Mouse (Mus musculus) limb, embryonic 14.5 days (tissue): ENCODE measurements around the gene Tlcd2. TPM values are rescaled to one million over a fixed set of nuclear protein-coding genes. Genes with fewer than 3 reads are reported as not detected.
A peak's percentile ranks its signal among the peaks of the same experiment; 100 is the strongest.

Experiments used
- ATAC-seq: fragments of 200-750 bp; cut with Nextera tagmentation; 2 replicates; pipeline ENCODE4 v1.8.0; 2017; ENCODE audit warnings: low read depth, moderate number of reproducible peaks, moderate TSS enrichment; ENCODE audit not compliant: low FRiP score
- DNase-seq: peaks from one replicate; pipeline ENCODE4 v3.0.0-alpha.2; 2015; ENCODE audit warnings: low spot score
- H3K27ac ChIP-seq: fragments of 300-500 bp; sonication (generic); replicated peaks from 2 replicates; pipeline ENCODE4 v1.5.1; 2014; ENCODE audit warnings: low read depth, mild to moderate bottlenecking, low read length, moderate library complexity, mixed read lengths
- H3K27me3 ChIP-seq: fragments of 300-500 bp; sonication (generic); 2 replicates; pipeline ENCODE4 v1.6.1; 2014; ENCODE audit warnings: low read length, mixed read lengths; ENCODE audit not compliant: control insufficient read depth, insufficient read depth
- H3K36me3 ChIP-seq: fragments of 300-500 bp; sonication (generic); 2 replicates; pipeline ENCODE4 v1.6.1; 2014; ENCODE audit warnings: mild to moderate bottlenecking, low read length, moderate library complexity, mixed read lengths; ENCODE audit not compliant: control insufficient read depth, insufficient read depth
- H3K4me1 ChIP-seq: fragments of 300-500 bp; sonication (generic); 2 replicates; pipeline ENCODE4 v1.6.1; 2014; ENCODE audit warnings: antibody characterized with exemption, low read length, mixed read lengths; ENCODE audit not compliant: control insufficient read depth, insufficient read depth
- H3K4me2 ChIP-seq: fragments of 300-500 bp; sonication (generic); replicated peaks from 2 replicates; pipeline ENCODE4 v1.6.1; 2014; ENCODE audit warnings: low read depth, mild to moderate bottlenecking, low read length, moderate library complexity; ENCODE audit not compliant: severe bottlenecking
- H3K4me3 ChIP-seq: fragments of 300-500 bp; sonication (generic); replicated peaks from 2 replicates; pipeline ENCODE4 v1.5.1; 2014; ENCODE audit warnings: low read length
- H3K9ac ChIP-seq: fragments of 300-500 bp; sonication (generic); 2 replicates; pipeline ENCODE4 v1.6.1; 2014; ENCODE audit warnings: mild to moderate bottlenecking, low read depth, low read length, moderate library complexity; ENCODE audit not compliant: severe bottlenecking
- H3K9me3 ChIP-seq: fragments of 300-500 bp; sonication (generic); 2 replicates; pipeline ENCODE4 v1.6.1; 2016; ENCODE audit warnings: low read length; ENCODE audit not compliant: control insufficient read depth
- POLR2A ChIP-seq: fragments of 200-500 bp; IDR thresholded peaks from 2 replicates; pipeline ENCODE4 v1.8.0; 2012; ENCODE audit warnings: inconsistent platforms, mild to moderate bottlenecking, moderate library complexity, borderline replicate concordance; ENCODE audit not compliant: insufficient read depth, insufficient read length; ENCODE audit errors: extremely low read depth
- WGBS: fragments of 180-500 bp; shearing (Covaris S2); extraction: QIAGEN DNeasy Blood & Tissue Kit; methylation state at CpG from one replicate; pipeline ENCODE4 v1.1.7; 2014; 5-methylcytosine and 5-hydroxymethylcytosine counted together
- polyA plus RNA-seq, 2 experiments: library from polyadenylated mRNA; depleted of rRNA in 1 of 2; stranded (reverse) in 1 of 2; unstranded in 1 of 2; fragments of >200 nt; fragmentation: Nextera tagmentation in 1 of 2; extraction: Ambion mirVana in 1 of 2; gene quantifications; 2 replicates each; pipeline versions ENCODE4 v1.2.1 to v1.2.3; 2012 to 2014

The Tlcd2 gene
- polyA plus RNA-seq, 2 experiments = 15.0 to 25.2 TPM

- ATAC-seq = no peak
These were observed 5.4 kb downstream of the Tlcd2 start for GRCm38 (mm10) chr11:75466731-75467505.

DNA sequence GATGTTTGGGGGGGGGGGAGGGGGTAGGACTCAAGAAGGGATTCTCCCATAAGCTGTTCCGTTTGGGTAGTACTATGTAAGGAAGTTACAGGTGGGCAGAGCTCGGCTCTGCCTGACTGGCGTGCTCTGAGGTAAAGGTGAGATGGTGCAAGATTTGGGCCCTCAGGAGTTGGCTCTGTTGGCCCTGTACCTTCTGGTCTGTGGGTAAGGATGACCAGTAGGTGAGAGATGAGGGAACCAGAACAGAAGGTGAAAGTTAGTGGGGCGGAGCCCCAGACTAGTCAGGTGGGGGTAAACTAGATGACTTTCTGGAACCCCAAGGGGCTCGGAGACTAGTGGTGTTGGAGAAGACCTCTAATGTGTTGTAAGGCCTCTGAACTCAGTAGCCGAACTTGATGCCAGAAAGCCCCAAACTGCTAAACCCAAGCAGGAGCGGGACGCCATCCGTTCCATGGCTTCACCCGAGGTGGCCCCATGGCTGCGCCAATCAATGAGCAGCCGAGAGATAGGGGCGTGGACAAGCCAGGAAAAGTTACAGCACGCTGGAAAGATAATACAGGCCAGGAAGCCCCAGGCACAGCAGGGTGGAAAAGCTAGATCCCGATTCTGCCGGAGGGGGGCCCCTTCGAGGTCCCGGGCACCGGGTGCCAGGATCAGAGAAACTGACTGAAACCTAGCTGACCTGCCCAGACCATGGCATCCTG lies 6.1 kb downstream of the Tlcd2 start:
- Histone ChIP-seq H3K9me3 (no peaks in the 10 kb centered on the region), H3K36me3 (peaks cover 13% of the 10 kb centered on the region), H3K4me3 (peak overlapping the region; percentile 43), H3K4me2 (peak overlapping the region; percentile 71), H3K27me3 (no peaks in the 10 kb centered on the region), H3K4me1 (peaks cover 15% of the 10 kb centered on the region), H3K27ac (no peak overlapping the region; the same call in 1 of the 2 replicates), H3K9ac (peak overlapping the region; percentile 66)
- WGBS = 16% methylated on average over 19 of the region's 19 CpGs
- TF ChIP-seq POLR2A = no peak
- DNase-seq (peak; percentile 64), ATAC-seq (peak; percentile 74)

More at GRCm38 (mm10) chr11:75466731-75467505, 5.4 kb downstream of the Tlcd2 start:
- Histone ChIP-seq H3K9ac (no peak overlapping the region), H3K27me3 (no peaks in the 10 kb centered on the region), H3K4me3 (no peak overlapping the region), H3K4me1 (peaks cover 22% of the 10 kb centered on the region), H3K36me3 (peaks cover 13% of the 10 kb centered on the region), H3K9me3 (no peaks in the 10 kb centered on the region), H3K4me2 (no peak overlapping the region), H3K27ac (no peak overlapping the region)
- no peak for TF ChIP-seq POLR2A
- no peak for DNase-seq
- 96% methylated on average over 4 of the region's 4 CpGs for WGBS

- Histone ChIP-seq H3K4me3 (peak overlapping the region; percentile 43), H3K27ac (no peak overlapping the region), H3K4me2 (peak overlapping the region; percentile 71), H3K4me1 (peaks cover 8% of the 10 kb centered on the region), H3K9me3 (no peaks in the 10 kb centered on the region), H3K36me3 (peaks cover 13% of the 10 kb centered on the region), H3K27me3 (no peaks in the 10 kb centered on the region), H3K9ac (peak overlapping the region; percentile 66)
- WGBS = 66% methylated on average over 7 of the region's 7 CpGs
- no peak; the same call in 1 of the 2 replicates for ATAC-seq
- no peak for TF ChIP-seq POLR2A
- DNase-seq = no peak
These were observed 6.9 kb downstream of the Tlcd2 start for GRCm38 (mm10) chr11:75468410-75468809.

- H3K4me1 ChIP-seq = peaks cover 4% of the 10 kb centered on the region; the same call in 1 of the 2 replicates
- 97% methylated on average over 4 of the region's 4 CpGs for WGBS
- peaks cover 13% of the 10 kb centered on the region for H3K36me3 ChIP-seq
- no peak overlapping the region for H3K4me3 ChIP-seq
- ATAC-seq = no peak
- TF ChIP-seq POLR2A = no peak
- no peak overlapping the region for H3K4me2 ChIP-seq
- no peak overlapping the region for H3K9ac ChIP-seq
- no peak for DNase-seq
- no peak overlapping the region for H3K27ac ChIP-seq
- H3K9me3 ChIP-seq = no peaks in the 10 kb centered on the region
- H3K27me3 ChIP-seq = no peaks in the 10 kb centered on the region
These were observed 7.7 kb downstream of the Tlcd2 start for GRCm38 (mm10) chr11:75469261-75469660.

DNA sequence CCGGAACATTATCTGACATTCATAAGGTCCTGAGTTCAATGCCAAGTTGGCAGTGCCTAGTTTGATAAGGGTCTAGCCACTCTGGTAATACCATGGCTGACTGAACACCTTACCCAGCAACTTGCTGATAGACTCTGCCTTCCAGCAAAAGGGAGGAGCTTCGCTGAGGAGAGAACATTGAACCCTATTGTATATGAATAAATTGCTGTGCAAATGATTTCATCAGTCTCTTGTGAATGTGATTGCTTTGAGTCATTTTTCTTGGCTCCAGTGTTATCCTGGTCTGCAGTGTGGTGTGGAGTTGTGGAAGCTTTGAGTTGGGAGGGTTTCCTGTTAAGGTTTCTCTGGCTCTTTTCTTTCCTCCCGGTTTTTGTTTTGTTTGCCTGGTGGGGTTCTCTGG lies 9.2 kb downstream of the Tlcd2 start:
- Histone ChIP-seq H3K9me3 (no peaks in the 10 kb centered on the region), H3K27me3 (no peaks in the 10 kb centered on the region), H3K4me2 (no peak overlapping the region), H3K36me3 (peaks cover 3% of the 10 kb centered on the region), H3K4me1 (peaks cover 4% of the 10 kb centered on the region; the same call in 1 of the 2 replicates), H3K9ac (no peak overlapping the region), H3K27ac (no peak overlapping the region), H3K4me3 (no peak overlapping the region)
- no peak for TF ChIP-seq POLR2A
- ATAC-seq (no peak), DNase-seq (no peak)
- 88% methylated on average over 3 of the region's 3 CpGs for whole genome bisulfite sequencing
